Mouse (Mus musculus) kidney, postnatal 14 days (tissue): ENCODE measurements around the gene Hist1h4j.
"Not testable (repeated sequence)": the region's sequence is repeated elsewhere in the genome, so short reads cannot be mapped to it uniquely, and the experiment has no call there.

Experiments used
- DNase-seq: peaks from one replicate; pipeline ENCODE4 v3.0.0; 2022; ENCODE audit warnings: mixed read lengths

The Hist1h4j gene

GRCm38 (mm10) chr13:21782361-21783254, 47.7 kb downstream of the Hist1h4j start:
- not testable (repeated sequence) for DNase-seq

DNA sequence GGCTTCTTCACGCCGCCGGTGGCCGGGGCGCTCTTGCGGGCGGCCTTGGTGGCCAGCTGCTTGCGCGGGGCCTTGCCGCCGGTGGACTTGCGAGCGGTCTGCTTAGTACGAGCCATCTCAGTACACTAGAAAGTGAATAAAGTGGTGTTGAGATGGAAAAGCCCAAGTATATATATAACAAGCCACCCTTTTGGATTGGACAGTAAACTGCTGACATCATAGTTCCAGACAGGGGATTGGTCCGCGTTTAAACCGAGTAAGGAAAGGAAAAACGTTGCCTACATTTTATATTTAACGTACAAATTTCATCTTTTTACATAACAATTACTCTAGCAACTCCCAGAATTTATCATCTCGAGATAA, 48.4 kb downstream of the Hist1h4j start, which contains the start of gene Hist1h3i:
TSS of gene Hist1h3i (minus strand) at position 116 of the 363 bp plus-strand sequence.
- DNase-seq: peak; percentile 78

- peak; percentile 29 for DNase-seq
Observed at GRCm38 (mm10) chr13:21783734-21784161, 48.9 kb downstream of the Hist1h4j start.

GRCm38 (mm10) chr13:21784311-21784710, 49.4 kb downstream of the Hist1h4j start:
- no peak for DNase-seq
